Mouse (Mus musculus): Measurements from ENCODE around the gene Gm6812. TPM values are rescaled to one million over a fixed set of nuclear protein-coding genes. Genes with fewer than 3 reads are reported as not detected.
"Not testable (repeated sequence)": the region's sequence is repeated elsewhere in the genome, so short reads cannot be mapped to it uniquely, and the experiment has no call there.

The Gm6812 gene
- not detected in 2 replicates for total RNA-seq (2017)

DNA sequence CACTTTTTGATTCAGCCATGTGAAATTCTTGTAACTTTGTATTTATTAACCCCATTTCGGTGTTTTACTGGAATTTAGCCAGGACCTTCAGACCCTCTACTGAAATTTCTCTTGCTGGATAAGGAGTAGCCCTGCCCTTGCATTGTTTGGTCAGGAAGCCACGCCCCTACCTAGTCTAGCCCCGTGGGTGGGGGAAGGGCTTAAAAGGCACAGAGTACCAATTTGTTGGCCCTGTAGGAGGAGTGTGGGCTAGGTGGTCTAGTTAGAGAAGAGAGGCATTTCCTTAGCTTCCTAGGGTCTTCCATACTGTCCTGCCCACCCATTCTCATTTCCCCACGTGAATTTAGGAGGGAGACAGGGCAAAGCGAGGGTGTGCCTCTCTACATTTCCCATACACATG lies at the start of gene Gm6812:
Gene Gm6812, minus strand, starts transcription at position 101 of the 400 bp plus-strand sequence.
- not testable (repeated sequence) for ATAC-seq (ENCODE audit: extremely low read depth, insufficient number of reproducible peaks, low FRiP score, poor library complexity, severe bottlenecking)

DNA sequence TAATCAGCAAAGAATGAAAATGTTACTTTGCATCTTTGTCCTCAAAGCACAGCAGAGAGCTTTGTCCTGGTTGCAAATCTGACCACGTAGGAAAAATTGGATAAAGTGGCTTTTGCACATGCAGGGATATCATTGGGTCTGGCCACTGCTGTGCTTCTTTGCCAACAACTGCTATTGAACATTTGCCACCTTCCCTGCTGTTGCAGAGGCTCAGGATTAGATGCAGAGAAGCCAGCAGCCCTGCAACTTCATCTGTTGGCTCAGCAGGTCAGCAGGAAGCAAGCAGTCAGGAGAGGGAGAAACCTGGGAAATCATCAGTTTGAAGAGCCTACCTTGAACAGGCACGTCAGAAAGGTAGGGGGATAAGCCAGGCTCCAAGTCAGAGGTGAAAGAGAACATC lies 27.7 kb downstream of the Gm6812 start:
- no peak for ATAC-seq (ENCODE audit: extremely low read depth, insufficient number of reproducible peaks, low FRiP score, poor library complexity, severe bottlenecking)

Other genes starting within 250 kb of the Gm6812 start
- gene Fmr1, start 214.5 kb downstream of the Gm6812 start, total RNA-seq (2017), result 96.4 and 111 TPM in 2 replicates
- gene Fmr1nb, start 131.2 kb downstream of the Gm6812 start, total RNA-seq (2017), result not detected in 2 replicates
- 0.47 and 2.2 TPM in 2 replicates for gene Gm14698, start 72.0 kb downstream of the Gm6812 start, total RNA-seq (2017)

Measured in neutrophil, adult 5-6 weeks (primary cell).